Mouse (Mus musculus): ENCODE measurements at regions not wholly inside any gene's neighbourhood (a gene's known extent, or its start where the extent isn't known, plus 50 kb on each side); places are given as distances from the start of the nearest gene placed in this dataset.

DNA sequence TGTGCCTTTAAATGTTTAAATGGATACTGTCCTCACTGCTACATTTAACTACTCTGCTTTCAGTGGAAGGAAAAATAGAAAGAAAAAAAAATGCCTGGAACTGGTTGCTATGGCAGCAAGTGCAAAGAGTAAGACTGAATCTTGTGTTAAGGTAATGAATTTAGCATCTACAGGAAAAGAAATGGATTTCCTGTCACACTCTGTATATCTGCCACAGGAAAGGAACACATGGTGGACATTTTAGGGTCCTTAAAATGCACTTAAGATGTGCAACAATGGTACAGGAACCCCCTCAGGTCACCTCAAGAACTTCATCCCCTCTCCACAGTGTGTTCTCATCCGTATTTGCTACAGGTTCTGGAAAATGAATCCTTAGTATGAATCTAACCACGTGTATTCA, 248.4 kb downstream of the Rfpl4b start:
- Histone ChIP-seq H3K27me3 (no peaks in the 10 kb centered on the region), H3K4me1 (no peaks in the 10 kb centered on the region), H3K4me2 (replicated peaks) (no peak overlapping the region), H3K4me3 (no peak overlapping the region), H3K9ac (replicated peaks) (no peak overlapping the region), H3K9me3 (no peaks in the 10 kb centered on the region), H3K36me3 (no peaks in the 10 kb centered on the region), H3K27ac (replicated peaks) (no peak overlapping the region)
- no peak for ATAC-seq (ENCODE audit: low FRiP score, low read depth)
- 69% methylated on average over 2 of the region's 2 CpGs for WGBS

DNA sequence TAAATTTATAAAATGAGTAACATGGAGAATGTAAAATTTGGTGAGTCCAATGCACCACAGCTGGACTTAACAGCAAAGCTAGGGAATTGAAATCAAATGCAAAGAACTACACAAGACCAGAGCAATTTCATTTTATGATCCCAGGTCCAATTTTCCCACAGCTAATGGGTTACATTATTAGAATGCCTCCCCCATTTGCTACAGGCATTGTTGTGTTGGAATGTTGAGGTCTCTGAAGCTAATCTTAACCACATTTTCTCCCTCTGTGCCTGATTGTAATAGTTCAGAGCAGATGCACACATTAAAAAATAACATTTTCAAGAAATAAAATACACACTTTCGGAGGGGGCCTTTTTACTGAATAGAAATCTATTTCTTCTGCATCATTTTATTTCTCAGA, 254.3 kb downstream of the Rfpl4b start:
- H3K36me3 ChIP-seq: no peaks in the 10 kb centered on the region
- H3K4me2 ChIP-seq (replicated peaks): no peak overlapping the region
- H3K9me3 ChIP-seq: no peaks in the 10 kb centered on the region
- no peak overlapping the region for H3K9ac ChIP-seq (replicated peaks)
- no peaks in the 10 kb centered on the region for H3K27me3 ChIP-seq
- H3K4me1 ChIP-seq: no peaks in the 10 kb centered on the region
- WGBS: 94% methylated on average over 1 of the region's 1 CpGs
- no peak overlapping the region for H3K27ac ChIP-seq (replicated peaks)
- H3K4me3 ChIP-seq: no peak overlapping the region
- ATAC-seq (ENCODE audit: low FRiP score, low read depth): no peak

DNA sequence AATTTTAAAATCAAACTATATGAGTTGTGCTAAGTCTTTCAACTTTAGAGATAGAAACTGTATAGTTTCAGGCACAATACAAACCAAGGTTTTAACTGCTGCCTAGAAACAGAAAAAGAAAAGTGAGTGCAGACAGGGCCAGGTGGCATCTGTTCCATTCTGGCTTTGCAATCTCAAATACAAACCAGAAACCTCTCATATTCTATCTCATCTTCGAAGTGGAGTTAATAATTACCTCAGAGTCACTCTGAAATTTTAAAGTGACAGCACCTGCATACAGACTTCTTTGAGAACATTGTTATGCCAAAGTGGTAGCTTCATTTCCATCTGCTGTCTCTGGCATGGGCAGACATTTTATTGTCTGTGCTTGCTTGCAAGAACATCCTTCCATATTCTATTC, 255.2 kb downstream of the Rfpl4b start:
- no peak for ATAC-seq (ENCODE audit: low FRiP score, low read depth)
- no peaks in the 10 kb centered on the region for H3K9me3 ChIP-seq
- H3K36me3 ChIP-seq: no peaks in the 10 kb centered on the region
- no peak overlapping the region for H3K4me2 ChIP-seq (replicated peaks)
- no peaks in the 10 kb centered on the region for H3K27me3 ChIP-seq
- H3K4me3 ChIP-seq: no peak overlapping the region
- no peak overlapping the region for H3K27ac ChIP-seq (replicated peaks)
- H3K4me1 ChIP-seq: no peaks in the 10 kb centered on the region
- H3K9ac ChIP-seq (replicated peaks): no peak overlapping the region
- WGBS: 72% methylated on average over 1 of the region's 1 CpGs

DNA sequence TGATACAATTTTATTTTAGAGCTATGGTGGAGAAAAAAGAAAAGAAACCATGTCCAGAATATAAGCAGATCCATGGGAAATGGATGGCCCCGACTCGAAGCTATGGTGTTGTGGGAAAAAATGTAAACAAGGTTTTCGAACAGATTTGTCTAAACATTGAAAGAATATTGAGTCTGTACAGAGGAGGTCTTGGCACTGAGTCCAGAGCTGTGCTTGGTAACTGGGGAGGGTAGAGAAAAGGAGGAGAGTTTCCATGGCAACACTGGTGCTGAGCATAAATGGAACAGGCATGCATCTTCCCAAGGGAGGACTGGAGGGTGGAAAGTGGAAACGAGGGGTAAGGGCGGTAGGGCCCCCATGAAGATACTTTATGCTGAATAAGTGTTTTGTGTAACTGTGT, 266.5 kb downstream of the Rfpl4b start:
- H3K4me2 ChIP-seq (replicated peaks): 0 out of 2 replicates have a peak overlapping the region, but pooled peaks have one; percentile 1

DNA sequence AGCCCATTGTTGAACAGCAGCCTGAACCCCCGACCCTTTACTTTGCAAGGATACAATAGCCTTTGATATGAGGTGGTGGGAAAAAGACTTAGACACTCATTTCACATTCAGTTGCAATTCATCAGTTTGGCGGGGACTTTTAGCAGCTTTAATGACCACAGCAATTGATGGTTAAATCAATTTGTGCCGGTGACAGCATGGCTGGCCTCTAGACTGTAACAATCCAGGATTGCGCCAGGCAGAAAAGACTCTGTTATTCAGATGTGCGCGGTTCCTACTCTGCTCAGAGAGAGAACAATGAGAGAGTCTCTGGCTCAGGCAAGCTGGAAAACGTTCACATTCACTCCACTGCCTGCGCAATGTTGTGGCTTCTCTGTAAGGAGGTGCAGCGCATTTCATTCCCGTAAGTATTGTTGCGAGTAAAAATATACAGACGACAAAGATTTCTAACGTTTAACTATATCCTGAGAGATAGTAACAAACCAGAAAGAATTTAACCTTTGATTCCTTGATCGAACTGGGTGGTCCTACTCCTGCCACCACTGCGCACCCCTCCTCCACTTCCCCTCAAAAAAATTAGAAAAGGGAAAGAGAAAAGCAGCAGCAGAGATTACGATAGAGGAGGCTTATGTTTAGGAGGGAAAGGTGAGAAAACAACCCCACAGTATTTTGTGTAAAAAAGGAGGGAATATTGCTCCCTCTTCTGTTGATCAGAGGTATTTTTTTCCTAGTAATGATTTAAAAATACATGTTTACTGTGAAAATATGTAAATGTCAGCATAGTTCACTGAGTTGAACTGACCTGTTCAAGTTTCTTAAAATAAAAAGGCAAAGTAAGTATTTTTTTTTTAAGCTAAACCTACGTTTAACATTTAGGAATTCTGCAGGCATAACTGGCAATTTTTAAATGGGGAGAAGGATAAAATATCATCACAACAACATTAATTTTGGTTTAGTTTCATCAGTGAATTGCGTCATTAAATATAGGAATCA, 267.6 kb downstream of the Rfpl4b start:
- H3K9ac ChIP-seq (replicated peaks): 0 out of 2 replicates have a peak overlapping the region, but pooled peaks have one; percentile 2
- 5% methylated on average over 18 of the region's 18 CpGs for WGBS
- H3K27me3 ChIP-seq: no peaks in the 10 kb centered on the region
- 0 out of 2 replicates have a peak, but pooled peaks cover 3% of the 10 kb centered on the region for H3K36me3 ChIP-seq
- H3K27ac ChIP-seq (replicated peaks): peak overlapping the region; percentile 92
- peaks cover 5% of the 10 kb centered on the region; the same call in 1 of the 2 replicates for H3K4me1 ChIP-seq
- peak overlapping the region; percentile 23 for H3K4me3 ChIP-seq
- H3K9me3 ChIP-seq: peaks cover 4% of the 10 kb centered on the region; the same call in 1 of the 2 replicates
- H3K4me2 ChIP-seq (replicated peaks): peak overlapping the region; percentile 42
- ATAC-seq (ENCODE audit: low FRiP score, low read depth): peak; percentile 96

More for the DNA sequence above, 266.5 kb downstream of the Rfpl4b start:
- Histone ChIP-seq H3K9me3 (peaks cover 2% of the 10 kb centered on the region; the same call in 1 of the 2 replicates), H3K9ac (replicated peaks) (no peak overlapping the region), H3K4me3 (no peak overlapping the region), H3K27me3 (no peaks in the 10 kb centered on the region), H3K27ac (replicated peaks) (peak overlapping the region; percentile 55), H3K36me3 (0 out of 2 replicates have a peak, but pooled peaks cover under 1% of the 10 kb centered on the region), H3K4me1 (peaks cover 5% of the 10 kb centered on the region; the same call in 1 of the 2 replicates)
- peak; percentile 86 for ATAC-seq (ENCODE audit: low FRiP score, low read depth)
- WGBS: 5% methylated on average over 5 of the region's 5 CpGs

DNA sequence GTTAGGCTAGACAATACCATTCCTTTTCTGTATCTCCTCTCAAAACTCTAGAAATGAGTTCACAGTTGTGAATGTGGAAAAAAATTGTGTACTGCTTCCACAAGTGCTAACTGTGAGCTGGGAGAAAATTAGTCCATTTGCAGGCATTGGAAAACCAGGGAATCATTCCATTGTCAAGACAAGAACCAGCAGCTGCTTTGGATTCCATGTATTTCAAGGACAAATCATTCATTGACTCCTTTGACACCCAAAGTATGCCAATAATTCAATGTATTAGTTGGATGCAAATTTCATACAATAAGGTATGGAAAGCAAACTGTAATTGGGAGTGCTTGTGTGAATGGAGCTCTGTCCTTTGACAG, 268.3 kb downstream of the Rfpl4b start:
- Histone ChIP-seq H3K4me1 (peaks cover 5% of the 10 kb centered on the region; the same call in 1 of the 2 replicates), H3K36me3 (0 out of 2 replicates have a peak, but pooled peaks cover 3% of the 10 kb centered on the region), H3K27ac (replicated peaks) (peak overlapping the region; percentile 92), H3K9me3 (peaks cover 4% of the 10 kb centered on the region; the same call in 1 of the 2 replicates), H3K4me2 (replicated peaks) (peak overlapping the region; percentile 42), H3K27me3 (no peaks in the 10 kb centered on the region), H3K4me3 (no peak overlapping the region), H3K9ac (replicated peaks) (0 out of 2 replicates have a peak overlapping the region, but pooled peaks have one; percentile 2)
- ATAC-seq (ENCODE audit: low FRiP score, low read depth): no peak

DNA sequence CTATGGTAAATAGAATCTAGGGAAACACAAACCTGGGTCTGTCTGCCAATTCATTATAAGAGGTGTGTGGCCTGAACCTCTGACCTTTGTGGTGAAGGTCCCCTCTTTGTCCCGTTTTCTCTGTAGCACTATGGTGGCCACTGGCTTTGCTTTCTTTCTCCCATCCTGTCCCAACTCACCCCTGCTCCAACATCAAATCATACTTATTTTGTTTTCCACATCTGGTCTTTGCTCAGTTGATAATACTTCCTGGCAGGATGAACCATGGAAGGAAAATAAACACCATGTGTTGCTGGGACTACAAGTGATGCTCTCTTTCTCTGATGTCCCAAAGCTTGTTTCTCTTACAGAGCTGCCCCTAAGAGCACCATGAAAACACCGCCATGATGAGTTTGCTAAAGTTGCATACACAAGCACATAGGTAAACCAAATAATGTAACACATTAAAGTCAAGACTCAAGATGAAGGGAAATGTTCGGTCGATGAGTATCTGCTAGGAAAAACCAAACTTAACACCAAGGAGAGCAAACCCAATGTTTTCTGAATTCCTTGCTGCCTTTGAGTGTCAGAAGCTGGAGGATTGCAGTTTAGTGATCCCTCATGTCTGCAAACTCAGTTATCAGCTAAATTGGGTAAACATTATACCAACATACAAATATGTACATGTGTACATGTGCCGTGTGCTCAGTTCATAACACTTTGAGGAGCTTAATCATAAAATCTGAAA, 269.1 kb downstream of the Rfpl4b start:
- no peak for ATAC-seq (ENCODE audit: low FRiP score, low read depth)
- H3K4me3 ChIP-seq: no peak overlapping the region
- WGBS: 75% methylated on average over 5 of the region's 5 CpGs

DNA sequence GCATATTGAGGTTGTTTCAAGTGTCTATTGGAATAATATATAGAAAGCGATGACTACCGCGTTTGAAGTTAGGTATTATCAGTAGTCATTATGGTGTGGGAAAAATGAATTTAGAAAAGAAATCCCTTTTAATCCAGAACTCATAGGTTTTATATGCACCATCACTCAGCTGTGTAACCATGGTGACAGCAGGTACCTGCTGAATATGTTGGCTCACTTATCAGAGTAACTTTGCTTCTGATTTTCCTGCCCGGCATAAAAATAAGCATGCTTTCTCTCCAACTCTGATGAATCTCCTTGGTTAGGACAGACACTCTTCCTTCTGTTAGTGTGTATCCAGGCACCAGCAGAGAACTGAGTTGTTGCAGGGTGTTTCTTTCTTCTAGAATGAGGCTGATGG, 281.5 kb downstream of the Rfpl4b start:
- Histone ChIP-seq H3K4me3 (no peak overlapping the region), H3K9me3 (no peaks in the 10 kb centered on the region), H3K27ac (replicated peaks) (no peak overlapping the region), H3K4me2 (replicated peaks) (no peak overlapping the region), H3K36me3 (no peaks in the 10 kb centered on the region), H3K4me1 (peaks cover 4% of the 10 kb centered on the region; the same call in 1 of the 2 replicates), H3K27me3 (no peaks in the 10 kb centered on the region), H3K9ac (replicated peaks) (no peak overlapping the region)
- ATAC-seq (ENCODE audit: low FRiP score, low read depth): no peak
- 95% methylated on average over 4 of the region's 4 CpGs for WGBS

More for the DNA sequence above, 269.1 kb downstream of the Rfpl4b start:
- Histone ChIP-seq H3K9ac (replicated peaks) (no peak overlapping the region), H3K27me3 (no peaks in the 10 kb centered on the region), H3K4me2 (replicated peaks) (no peak overlapping the region), H3K4me1 (peaks cover 5% of the 10 kb centered on the region; the same call in 1 of the 2 replicates), H3K36me3 (0 out of 2 replicates have a peak, but pooled peaks cover 3% of the 10 kb centered on the region), H3K9me3 (peaks cover 4% of the 10 kb centered on the region; the same call in 1 of the 2 replicates), H3K27ac (replicated peaks) (peak overlapping the region; percentile 68)

DNA sequence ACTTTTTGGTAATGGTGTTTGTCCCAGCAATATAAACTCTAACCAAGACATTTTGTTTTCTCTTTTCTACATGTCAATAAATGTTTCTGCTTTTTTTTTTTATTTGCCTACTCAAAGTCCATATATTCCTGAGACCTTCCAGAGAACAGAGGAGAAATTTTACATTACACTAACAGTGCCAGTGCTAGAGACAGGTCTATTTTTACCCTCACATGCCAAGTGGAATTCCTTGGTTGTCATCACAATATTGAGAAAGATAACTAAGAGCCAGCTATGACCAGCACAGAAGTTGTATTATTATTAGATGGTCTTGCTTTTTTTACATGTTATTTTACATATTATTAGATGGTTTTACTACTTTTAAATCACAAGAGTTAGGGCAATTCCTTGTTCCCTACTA, 282.8 kb downstream of the Rfpl4b start:
- Histone ChIP-seq H3K9me3 (no peaks in the 10 kb centered on the region), H3K4me3 (no peak overlapping the region), H3K9ac (replicated peaks) (no peak overlapping the region), H3K27me3 (no peaks in the 10 kb centered on the region), H3K4me1 (peaks cover 4% of the 10 kb centered on the region; the same call in 1 of the 2 replicates), H3K36me3 (no peaks in the 10 kb centered on the region), H3K4me2 (replicated peaks) (no peak overlapping the region), H3K27ac (replicated peaks) (no peak overlapping the region)
- no peak for ATAC-seq (ENCODE audit: low FRiP score, low read depth)

DNA sequence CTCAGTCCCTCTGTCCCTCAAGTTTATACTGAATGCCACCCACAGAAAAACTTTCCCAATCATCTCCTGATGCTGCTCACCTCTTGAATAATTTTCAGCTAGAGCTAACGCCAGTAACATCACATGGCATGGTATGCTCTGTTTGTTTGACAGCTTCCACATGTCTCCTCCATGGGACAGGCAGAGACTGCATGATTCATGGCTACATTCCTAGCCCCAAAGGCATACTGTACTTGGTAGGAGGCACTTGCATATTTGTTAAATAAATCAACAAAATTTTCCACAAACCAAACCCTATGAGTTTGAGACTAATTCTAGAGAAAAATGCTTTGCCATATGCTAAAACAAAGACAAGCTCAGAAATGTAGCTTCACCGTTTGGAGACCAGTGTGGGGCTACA, 304.9 kb downstream of the Rfpl4b start:
- Histone ChIP-seq H3K36me3 (no peaks in the 10 kb centered on the region), H3K27me3 (no peaks in the 10 kb centered on the region), H3K4me3 (no peak overlapping the region), H3K4me1 (no peaks in the 10 kb centered on the region), H3K9me3 (no peaks in the 10 kb centered on the region), H3K9ac (replicated peaks) (no peak overlapping the region), H3K4me2 (replicated peaks) (no peak overlapping the region), H3K27ac (replicated peaks) (no peak overlapping the region)
- 78% methylated on average over 2 of the region's 2 CpGs for WGBS
- ATAC-seq (ENCODE audit: low FRiP score, low read depth): no peak
